Comparison of ENCODE assay signal across 25 mouse cellular contexts in genomic region chr1:55517182-55517581, GRCm38 (mm10).
"Had no signal": no experiment of that assay in that cellular context is flagged by ENCODE, and none has a peak within 500 bp of the region (broad histone marks: within the 10 kb centered on the region; RNA-seq: fewer than 3 reads in every experiment).

No protein-coding gene starts in this region.

- H3K27ac ChIP-seq: heart, embryonic 10.5 days; hindbrain, embryonic 10.5 days; hindbrain, embryonic 12.5 days; hindbrain, embryonic 14.5 days; intestine, embryonic 15.5 days; left cerebral cortex, adult 2 months; limb, embryonic 10.5 days; limb, embryonic 12.5 days; liver, embryonic 12.5 days; liver, embryonic 14.5 days had no signal

- H3K4me3 ChIP-seq: heart, embryonic 10.5 days; heart, embryonic 12.5 days; hindbrain, embryonic 10.5 days; hindbrain, embryonic 12.5 days; intestine, embryonic 15.5 days; left cerebral cortex, adult 2 months; limb, embryonic 10.5 days; limb, embryonic 12.5 days; liver, embryonic 12.5 days had no signal

- ATAC-seq: hindbrain, embryonic 16.5 days; inflammation-experienced regulatory T-cells, adult 6 months; intestine, embryonic 15.5 days; intestine, postnatal 0 days; liver, embryonic 12.5 days had no signal

- DNase-seq: gastrocnemius, postnatal 25 days; heart, adult 18-20 months; heart, postnatal 10 days; heart, postnatal 4 days; kidney, adult 18-20 months; kidney, adult 8-10 months; kidney, postnatal 10 days; kidney, postnatal 25 days; kidney, postnatal 4 days; liver; lung, adult 18-20 months had no signal
